Mouse (Mus musculus) adrenal gland, adult 18-20 months (tissue): ENCODE measurements at regions not wholly inside any gene's neighbourhood (a gene's known extent, or its start where the extent isn't known, plus 50 kb on each side); places are given as distances from the start of the nearest gene placed in this dataset.
A peak's percentile ranks its signal among the peaks of the same experiment; 100 is the strongest.

Source experiments
- DNase-seq, 2 experiments: peaks; one replicate each; pipeline ENCODE4 v3.0.0; 2021 to 2022; ENCODE audit warnings: low spot score in 2 of 2

- no peak for DNase-seq
These were observed 805.2 kb downstream of the Olfm4 start for GRCm38 (mm10) chr14:80789131-80789530.

DNA sequence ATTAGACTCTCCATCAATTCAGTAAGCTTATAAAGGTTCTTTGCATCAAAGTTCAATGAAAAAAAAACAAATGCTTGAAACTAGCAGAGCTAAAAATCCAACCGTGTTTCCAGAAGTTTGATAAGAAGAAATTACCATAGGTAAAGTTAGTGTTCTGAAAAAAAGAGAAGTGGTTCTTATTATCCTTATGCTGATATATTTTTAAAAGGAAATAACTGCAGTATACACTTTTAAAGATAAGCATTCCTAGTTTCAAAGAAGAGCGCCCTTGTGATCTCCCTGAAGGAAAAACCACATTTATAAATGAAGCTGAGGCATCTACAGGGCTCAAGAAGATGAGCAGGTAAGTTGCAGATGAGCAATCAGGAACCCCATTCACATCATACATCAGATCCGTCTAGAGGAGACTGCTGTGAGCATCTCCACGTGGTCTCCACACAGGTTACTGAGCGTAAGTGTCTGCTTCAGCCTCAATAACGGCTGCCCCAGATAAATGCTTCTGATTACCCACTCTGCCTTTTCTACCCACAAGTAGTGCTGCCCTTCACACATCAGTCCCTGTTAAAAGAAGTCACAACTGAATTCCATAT, 815.6 kb downstream of the Olfm4 start:
- no peak for DNase-seq

GRCm38 (mm10) chr14:80830476-80830875, 846.6 kb downstream of the Olfm4 start:
- no peak for DNase-seq

- DNase-seq = no peak
These were observed 860.7 kb downstream of the Olfm4 start for GRCm38 (mm10) chr14:80844550-80844949.

DNA sequence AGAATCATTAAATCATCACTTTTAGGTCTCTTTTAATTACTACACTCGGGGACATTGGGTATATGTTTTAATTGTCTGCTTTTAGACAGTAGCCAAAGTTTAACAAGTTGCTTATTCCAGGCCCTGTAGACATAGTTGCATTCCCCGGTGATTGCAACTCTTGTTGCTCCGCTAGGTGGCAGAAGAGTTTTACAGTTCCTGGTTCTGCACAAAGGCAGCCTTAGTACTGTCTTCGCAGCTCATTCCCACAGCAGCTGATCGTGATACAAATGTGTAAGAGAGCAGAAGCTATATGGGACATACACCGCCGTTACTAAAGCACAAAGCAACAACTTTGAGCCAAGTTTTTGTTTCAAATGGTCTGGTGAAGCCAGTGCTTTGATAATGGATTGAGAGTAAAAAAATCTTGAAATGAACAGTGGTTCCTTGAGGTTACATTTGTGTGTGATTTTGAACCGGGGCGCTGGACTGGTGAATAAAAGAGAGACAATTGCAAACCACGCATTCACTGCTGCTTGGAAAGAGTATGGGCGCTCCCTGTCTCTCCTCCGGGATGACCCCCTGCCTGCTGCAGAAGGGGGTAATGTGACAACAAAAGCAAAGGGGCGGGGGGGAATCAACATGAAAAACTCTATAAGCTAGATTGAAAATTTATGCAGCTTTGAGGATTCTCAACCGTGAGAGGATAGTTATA, 861.8 kb downstream of the Olfm4 start:
- peak; percentile 42 to 51 for DNase-seq

- no peak for DNase-seq
These were observed 862.7 kb downstream of the Olfm4 start for GRCm38 (mm10) chr14:80846420-80847083.
